Mouse (Mus musculus) C2C12 (cell line): ENCODE data around the gene Bfsp1.

Experiments used
- CEBPB ChIP-seq: IDR thresholded peaks from one replicate; pipeline ENCODE4 v1.6.1; 2011; ENCODE audit warnings: low read depth, mild to moderate bottlenecking, control low read depth, moderate library complexity
- CTCF ChIP-seq: IDR thresholded peaks from one replicate; pipeline ENCODE4 v1.5.1; 2011; ENCODE audit not compliant: control insufficient read depth, insufficient read depth, insufficient read length
- FOSL1 ChIP-seq: IDR thresholded peaks from one replicate; pipeline ENCODE4 v1.8.0; 2011; ENCODE audit warnings: mild to moderate bottlenecking, low read length; ENCODE audit not compliant: poor library complexity, insufficient read depth, severe bottlenecking
- MAX ChIP-seq: IDR thresholded peaks from one replicate; pipeline ENCODE4 v1.6.1; 2011; ENCODE audit warnings: mild to moderate bottlenecking, control low read depth
- MYOD1 ChIP-seq: IDR thresholded peaks from one replicate; pipeline ENCODE4 v1.6.1; 2011; ENCODE audit warnings: low read depth; ENCODE audit not compliant: control insufficient read depth, insufficient read length
- MYOG ChIP-seq: IDR thresholded peaks from one replicate; pipeline ENCODE4 v1.6.1; 2011; ENCODE audit not compliant: control insufficient read depth, insufficient read length; ENCODE audit errors: extremely low read depth
- USF1 ChIP-seq: IDR thresholded peaks from one replicate; pipeline ENCODE4 v1.6.1; 2011; ENCODE audit warnings: low read depth, mild to moderate bottlenecking, control low read depth, moderate library complexity

DNA sequence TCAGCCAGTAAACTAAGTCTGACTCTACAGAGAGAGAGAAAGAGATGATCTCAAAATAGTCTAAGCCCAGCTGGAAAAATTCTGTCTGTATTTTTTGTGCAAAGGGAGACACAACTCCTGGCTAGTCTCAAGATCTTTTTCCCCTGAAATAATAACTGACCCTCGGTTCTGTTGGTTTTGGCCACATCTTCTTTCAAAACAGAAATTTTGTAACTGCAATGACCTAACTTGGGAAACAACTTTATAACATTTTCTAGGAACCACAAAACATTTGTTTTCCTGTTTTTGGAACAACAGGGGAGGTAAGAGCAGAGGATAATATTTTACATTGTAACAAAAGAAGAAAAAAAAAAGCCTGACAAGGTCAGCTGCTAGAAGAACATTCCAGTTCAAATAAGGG is 13.1 kb upstream of the Bfsp1 start:
- no peak for TF ChIP-seq CTCF
- no peak for TF ChIP-seq MYOD1
- no peak for TF ChIP-seq MAX
- no peak for TF ChIP-seq FOSL1
- TF ChIP-seq USF1, result no peak
- TF ChIP-seq CEBPB, result no peak
- no peak for TF ChIP-seq MYOG
